Mouse (Mus musculus) stomach, postnatal 0 days (tissue): ENCODE data around the gene Olfr1364. TPM values are rescaled to one million over a fixed set of nuclear protein-coding genes. Genes with fewer than 3 reads are reported as not detected.
A peak's percentile ranks its signal among the peaks of the same experiment; 100 is the strongest.

Experiments
- ATAC-seq: fragments of 200-750 bp; cut with Nextera tagmentation; 2 replicates; pipeline ENCODE4 v1.8.0; 2017; ENCODE audit not compliant: low FRiP score, low TSS enrichment
- DNase-seq: peaks from one replicate; pipeline ENCODE4 v3.0.0-alpha.2; 2016; ENCODE audit warnings: low spot score
- H3K27ac ChIP-seq: fragments of 300-500 bp; sonication (generic); replicated peaks from 2 replicates; pipeline ENCODE4 v1.5.1; 2014; ENCODE audit warnings: mild to moderate bottlenecking, control low read depth
- H3K27me3 ChIP-seq: fragments of 300-500 bp; sonication (generic); 2 replicates; pipeline ENCODE4 v1.6.1; 2014; ENCODE audit warnings: low read length; ENCODE audit not compliant: control insufficient read depth, insufficient read depth
- H3K36me3 ChIP-seq: fragments of 300-500 bp; sonication (generic); 2 replicates; pipeline ENCODE4 v1.6.1; 2014; ENCODE audit warnings: low read length, mixed read lengths; ENCODE audit not compliant: control insufficient read depth, insufficient read depth
- H3K4me1 ChIP-seq: fragments of 300-500 bp; sonication (generic); replicated peaks from 2 replicates; pipeline ENCODE4 v1.6.1; 2014; ENCODE audit warnings: antibody characterized with exemption; ENCODE audit not compliant: control insufficient read depth, insufficient read depth
- H3K4me2 ChIP-seq: fragments of 300-500 bp; sonication (generic); replicated peaks from 2 replicates; pipeline ENCODE4 v1.6.1; 2014; ENCODE audit warnings: low read depth, mild to moderate bottlenecking, control low read depth, moderate library complexity
- H3K4me3 ChIP-seq: fragments of 300-500 bp; sonication (generic); 2 replicates; pipeline ENCODE4 v1.5.1; 2014; ENCODE audit warnings: low read depth, low read length, control low read depth
- H3K9ac ChIP-seq: fragments of 300-500 bp; sonication (generic); 2 replicates; pipeline ENCODE4 v1.6.1; 2014; ENCODE audit warnings: mild to moderate bottlenecking, low read length, control low read depth, mixed read lengths
- H3K9me3 ChIP-seq: fragments of 300-500 bp; sonication (generic); 2 replicates; pipeline ENCODE4 v1.6.1; 2016; ENCODE audit warnings: low read length; ENCODE audit not compliant: control insufficient read depth
- CTCF ChIP-seq: IDR thresholded peaks from 2 replicates; pipeline ENCODE4 v1.5.1; 2016; ENCODE audit warnings: antibody characterized with exemption, low read depth, mild to moderate bottlenecking, moderate library complexity
- EP300 ChIP-seq: optimal IDR thresholded peaks from 2 replicates; pipeline ENCODE3; 2016; ENCODE audit warnings: antibody characterized with exemption
- WGBS: fragments of 180-500 bp; shearing (Covaris S2); extraction: QIAGEN DNeasy Blood & Tissue Kit; methylation state at CpG from one replicate; pipeline ENCODE4 v1.1.7; 2014; 5-methylcytosine and 5-hydroxymethylcytosine counted together
- polyA plus RNA-seq: library from polyadenylated mRNA; unstranded; fragments of >200 nt; fragmentation: Nextera tagmentation; extraction: Ambion mirVana; gene quantifications from 2 replicates; pipeline ENCODE4 v1.2.1, GENCODE M21; 2015

Gene Olfr1364
- polyA plus RNA-seq, 1 experiment from 2014 or later = not detected

- H3K36me3 ChIP-seq = no peaks in the 10 kb centered on the region
- no peaks in the 10 kb centered on the region for H3K27me3 ChIP-seq
- H3K4me3 ChIP-seq = no peak within 1 kb of the TSS
- DNase-seq (no peak), ATAC-seq (no peak)
- no peaks in the 10 kb centered on the region for H3K9me3 ChIP-seq
- H3K4me2 ChIP-seq = no peak within 1 kb of the TSS
- H3K27ac ChIP-seq = no peak within 1 kb of the TSS
- H3K9ac ChIP-seq = no peak within 1 kb of the TSS
- TF ChIP-seq EP300 (no peak), CTCF (no peak)
- no peaks in the 10 kb centered on the region for H3K4me1 ChIP-seq
- WGBS = 64% methylated on average over 1 of the region's 1 CpGs
Observed at GRCm38 (mm10) chr13:21542708-21543107, 38.9 kb downstream of the Olfr1364 start, which contains the start of gene Olfr1366. TSS of gene Olfr1366 (minus strand) at chr13:21542808.

- Histone ChIP-seq H3K27ac (peak within 1 kb of the TSS; percentile 93), H3K27me3 (no peaks in the 10 kb centered on the region), H3K4me2 (peak within 1 kb of the TSS; percentile 39), H3K9me3 (no peaks in the 10 kb centered on the region), H3K4me3 (peak within 1 kb of the TSS; percentile 84), H3K36me3 (no peaks in the 10 kb centered on the region), H3K9ac (peak within 1 kb of the TSS; percentile 95), H3K4me1 (no peaks in the 10 kb centered on the region)
- WGBS = under 1% methylated on average over 39 of the region's 39 CpGs
- peak; percentile 97 for ATAC-seq
- TF ChIP-seq CTCF (no peak), EP300 (no peak)
- DNase-seq = peak; percentile 92
Observed at GRCm38 (mm10) chr13:21530781-21531201, 50.8 kb downstream of the Olfr1364 start, which contains the start of gene Zkscan8. TSS of gene Zkscan8 (minus strand) at chr13:21531120.

GRCm38 (mm10) chr13:21530136-21530535 is 51.4 kb downstream of the Olfr1364 start:
- H3K9ac ChIP-seq = no peak overlapping the region
- no peak for ATAC-seq

More at GRCm38 (mm10) chr13:21530136-21530535, 51.4 kb downstream of the Olfr1364 start:
- TF ChIP-seq CTCF (no peak), EP300 (no peak)
- no peaks in the 10 kb centered on the region for H3K4me1 ChIP-seq
- DNase-seq = no peak
- no peaks in the 10 kb centered on the region for H3K9me3 ChIP-seq
- 0 out of 2 replicates have a peak, but pooled peaks cover under 1% of the 10 kb centered on the region for H3K36me3 ChIP-seq
- H3K27me3 ChIP-seq = no peaks in the 10 kb centered on the region
- WGBS = 39% methylated on average over 7 of the region's 7 CpGs
- H3K4me2 ChIP-seq = peak overlapping the region; percentile 34
- H3K27ac ChIP-seq = no peak overlapping the region
- peak overlapping the region; percentile 84 for H3K4me3 ChIP-seq

Other genes with a start within 250 kb of the Olfr1364 start
- gene Olfr1367, start 234.8 kb downstream of the Olfr1364 start, polyA plus RNA-seq = not detected in 2 replicates
- 4.3 and 4.6 TPM in 2 replicates for gene Zscan12, start 218.9 kb downstream of the Olfr1364 start, polyA plus RNA-seq
- gene Zkscan3, start 179.0 kb downstream of the Olfr1364 start, polyA plus RNA-seq = 32.9 and 36.4 TPM in 2 replicates
- 0.75 and 0.90 TPM in 2 replicates for gene Pgbd1, start 140.7 kb downstream of the Olfr1364 start, polyA plus RNA-seq
- 16.5 and 17.3 TPM in 2 replicates for gene Zscan26, start 128.0 kb downstream of the Olfr1364 start, polyA plus RNA-seq
- gene Nkapl, start 113.2 kb downstream of the Olfr1364 start, polyA plus RNA-seq = 2.4 and 2.7 TPM in 2 replicates
- gene Zkscan4, start 102.9 kb downstream of the Olfr1364 start, polyA plus RNA-seq = 1.7 and 2.4 TPM in 2 replicates
- gene Gm10065, start 102.3 kb downstream of the Olfr1364 start, polyA plus RNA-seq = not detected in 2 replicates
- 0.28 and 0.33 TPM in 2 replicates for gene AK157302, start 86.5 kb downstream of the Olfr1364 start, polyA plus RNA-seq
- 12.3 and 12.9 TPM in 2 replicates for gene Gm11273, start 80.3 kb downstream of the Olfr1364 start, polyA plus RNA-seq
- gene Zkscan8, start 50.6 kb downstream of the Olfr1364 start, polyA plus RNA-seq = 1.6 and 2.4 TPM in 2 replicates
- gene Olfr1366, start 39.0 kb downstream of the Olfr1364 start, polyA plus RNA-seq = 0.07 TPM in 2 replicates
- gene Olfr1535, start 21.9 kb downstream of the Olfr1364 start, polyA plus RNA-seq = 0.04 TPM in 1 of 2 replicates, not detected in the other
- gene Olfr1362, start 32.3 kb upstream of the Olfr1364 start, polyA plus RNA-seq = not detected in 2 replicates
- gene Olfr11, start 60.8 kb upstream of the Olfr1364 start, polyA plus RNA-seq = not detected in 2 replicates
- gene Olfr1361, start 81.6 kb upstream of the Olfr1364 start, polyA plus RNA-seq = not detected in 2 replicates
- gene Olfr1360, start 95.6 kb upstream of the Olfr1364 start, polyA plus RNA-seq = not detected in 2 replicates
- not detected in 2 replicates for gene Olfr1359, start 116.4 kb upstream of the Olfr1364 start, polyA plus RNA-seq
- 0.85 and 1.5 TPM in 2 replicates for gene Hist1h2bl, start 134.4 kb upstream of the Olfr1364 start, polyA plus RNA-seq
- gene Hist1h2ai, start 134.7 kb upstream of the Olfr1364 start, polyA plus RNA-seq = 8.8 and 14.4 TPM in 2 replicates
- 1.1 and 4.1 TPM in 2 replicates for gene Hist1h3h, start 135.9 kb upstream of the Olfr1364 start, polyA plus RNA-seq
- gene Hist1h2bm, start 140.3 kb upstream of the Olfr1364 start, polyA plus RNA-seq = 0.56 and 1.0 TPM in 2 replicates
- 0.18 and 0.92 TPM in 2 replicates for gene Hist1h4j, start 153.3 kb upstream of the Olfr1364 start, polyA plus RNA-seq
- gene Hist1h4k, start 168.7 kb upstream of the Olfr1364 start, polyA plus RNA-seq = 0.81 and 1.1 TPM in 2 replicates
- 7.3 and 19.3 TPM in 2 replicates for gene Hist1h2ak, start 172.1 kb upstream of the Olfr1364 start, polyA plus RNA-seq
- 0.73 and 2.2 TPM in 2 replicates for gene Hist1h2bn, start 172.4 kb upstream of the Olfr1364 start, polyA plus RNA-seq
- 4.3 and 10.5 TPM in 2 replicates for gene Hist1h1b, start 198.9 kb upstream of the Olfr1364 start, polyA plus RNA-seq
- 31.2 and 44.3 TPM in 2 replicates for gene Hist1h3i, start 201.6 kb upstream of the Olfr1364 start, polyA plus RNA-seq
- 1.4 and 1.6 TPM in 2 replicates for gene Hist1h2an, start 205.5 kb upstream of the Olfr1364 start, polyA plus RNA-seq
- gene Hist1h2bp, start 205.7 kb upstream of the Olfr1364 start, polyA plus RNA-seq = 0.54 and 2.0 TPM in 2 replicates
- 7.7 and 9.9 TPM in 2 replicates for gene Hist1h2bq, start 228.4 kb upstream of the Olfr1364 start, polyA plus RNA-seq
- gene Hist1h2ao, start 228.7 kb upstream of the Olfr1364 start, polyA plus RNA-seq = 0.95 and 1.1 TPM in 2 replicates
- gene Hist1h4m, start 230.0 kb upstream of the Olfr1364 start, polyA plus RNA-seq = 1.1 TPM in 1 of 2 replicates, not detected in the other